Mouse (Mus musculus) E14TG2a.4 (cell line): Measurements from ENCODE around the gene Dip2c.

Experiments used
- H3K27me3 ChIP-seq: 2 replicates; pipeline ENCODE4 v1.6.1; 2014; ENCODE audit warnings: low read length, control low read depth; ENCODE audit not compliant: insufficient read depth
- H3K36me3 ChIP-seq: 2 replicates; pipeline ENCODE4 v1.6.1; 2014; ENCODE audit warnings: low read length, control low read depth; ENCODE audit not compliant: insufficient read depth
- H3K4me1 ChIP-seq: replicated peaks from 2 replicates; pipeline ENCODE4 v1.6.1; 2014; ENCODE audit warnings: low read depth, low read length, control low read depth
- H3K4me3 ChIP-seq: replicated peaks from 2 replicates; pipeline ENCODE4 v1.5.1; 2014; ENCODE audit warnings: mild to moderate bottlenecking, low read length
- H3K9me3 ChIP-seq: 2 replicates; pipeline ENCODE4 v1.6.1; 2014; ENCODE audit warnings: low read length, control low read depth
- CTCF ChIP-seq: conservative IDR thresholded peaks from 2 replicates; pipeline ENCODE4 v1.5.1; 2014; ENCODE audit warnings: low read length
- NANOG ChIP-seq: IDR thresholded peaks from 2 replicates; pipeline ENCODE4 v1.6.1; 2014; ENCODE audit warnings: borderline replicate concordance, low read length, mixed read lengths
- POU5F1 ChIP-seq: IDR thresholded peaks from 2 replicates; pipeline ENCODE4 v1.6.1; 2014; ENCODE audit warnings: low read length, borderline replicate concordance

Gene Dip2c

GRCm38 (mm10) chr13:9422876-9423275 is 146.5 kb downstream of the Dip2c start:
- no peaks in the 10 kb centered on the region for H3K36me3 ChIP-seq
- peaks cover 7% of the 10 kb centered on the region for H3K4me1 ChIP-seq
- no peak overlapping the region for H3K4me3 ChIP-seq
- no peaks in the 10 kb centered on the region for H3K9me3 ChIP-seq
- TF ChIP-seq POU5F1: no peak
- no peak for TF ChIP-seq NANOG
- TF ChIP-seq CTCF: no peak
- no peaks in the 10 kb centered on the region for H3K27me3 ChIP-seq

GRCm38 (mm10) chr13:9424434-9424833 is 148.1 kb downstream of the Dip2c start:
- no peak for TF ChIP-seq CTCF
- no peak for TF ChIP-seq POU5F1
- TF ChIP-seq NANOG: no peak
- Histone ChIP-seq H3K36me3 (no peaks in the 10 kb centered on the region), H3K27me3 (no peaks in the 10 kb centered on the region), H3K4me3 (no peak overlapping the region), H3K4me1 (peaks cover 7% of the 10 kb centered on the region), H3K9me3 (no peaks in the 10 kb centered on the region)

GRCm38 (mm10) chr13:9426267-9426666 is 149.9 kb downstream of the Dip2c start:
- no peak overlapping the region for H3K4me3 ChIP-seq
- no peaks in the 10 kb centered on the region for H3K9me3 ChIP-seq
- no peaks in the 10 kb centered on the region for H3K36me3 ChIP-seq
- TF ChIP-seq NANOG (no peak), CTCF (no peak), POU5F1 (no peak)
- peaks cover 3% of the 10 kb centered on the region for H3K4me1 ChIP-seq
- no peaks in the 10 kb centered on the region for H3K27me3 ChIP-seq

- Histone ChIP-seq H3K9me3 (no peaks in the 10 kb centered on the region), H3K4me1 (peaks cover 5% of the 10 kb centered on the region), H3K36me3 (no peaks in the 10 kb centered on the region), H3K4me3 (no peak overlapping the region), H3K27me3 (no peaks in the 10 kb centered on the region)
- TF ChIP-seq CTCF (no peak), POU5F1 (no peak), NANOG (no peak)
These were observed 150.5 kb downstream of the Dip2c start for GRCm38 (mm10) chr13:9426779-9427178.

- Histone ChIP-seq H3K36me3 (no peaks in the 10 kb centered on the region), H3K9me3 (no peaks in the 10 kb centered on the region), H3K4me1 (peaks cover 5% of the 10 kb centered on the region), H3K4me3 (no peak overlapping the region), H3K27me3 (no peaks in the 10 kb centered on the region)
- no peak for TF ChIP-seq POU5F1
- no peak for TF ChIP-seq NANOG
- no peak for TF ChIP-seq CTCF
These were observed 153.6 kb downstream of the Dip2c start for GRCm38 (mm10) chr13:9429884-9430283.

GRCm38 (mm10) chr13:9430724-9431123 is 154.4 kb downstream of the Dip2c start:
- Histone ChIP-seq H3K9me3 (no peaks in the 10 kb centered on the region), H3K4me3 (no peak overlapping the region), H3K4me1 (peaks cover 5% of the 10 kb centered on the region), H3K36me3 (no peaks in the 10 kb centered on the region), H3K27me3 (no peaks in the 10 kb centered on the region)
- TF ChIP-seq CTCF (no peak), POU5F1 (no peak), NANOG (no peak)

GRCm38 (mm10) chr13:9431441-9431840 is 155.1 kb downstream of the Dip2c start:
- no peaks in the 10 kb centered on the region for H3K27me3 ChIP-seq
- H3K4me3 ChIP-seq: no peak overlapping the region
- no peak for TF ChIP-seq NANOG
- no peak for TF ChIP-seq CTCF
- no peak for TF ChIP-seq POU5F1
- H3K36me3 ChIP-seq: no peaks in the 10 kb centered on the region
- H3K9me3 ChIP-seq: no peaks in the 10 kb centered on the region
- peaks cover 5% of the 10 kb centered on the region for H3K4me1 ChIP-seq

GRCm38 (mm10) chr13:9443066-9443465 is 166.7 kb downstream of the Dip2c start:
- no peaks in the 10 kb centered on the region for H3K9me3 ChIP-seq
- H3K4me1 ChIP-seq: peaks cover 8% of the 10 kb centered on the region
- TF ChIP-seq POU5F1: no peak
- TF ChIP-seq NANOG: no peak
- TF ChIP-seq CTCF: no peak
- no peak overlapping the region for H3K4me3 ChIP-seq
- H3K27me3 ChIP-seq: no peaks in the 10 kb centered on the region
- H3K36me3 ChIP-seq: no peaks in the 10 kb centered on the region
